Mouse (Mus musculus) left cerebral cortex, adult 11 months (tissue): ENCODE measurements around the gene Platr17.
"Not testable (repeated sequence)": the region's sequence is repeated elsewhere in the genome, so short reads cannot be mapped to it uniquely, and the experiment has no call there.

Experiments
- DNase-seq: peaks from one replicate; pipeline ENCODE4 v3.0.0; 2022; ENCODE audit warnings: low spot score

The Platr17 gene

GRCm38 (mm10) chr17:33943454-33943853, 38.5 kb downstream of the Platr17 start:
- DNase-seq: no peak

DNA sequence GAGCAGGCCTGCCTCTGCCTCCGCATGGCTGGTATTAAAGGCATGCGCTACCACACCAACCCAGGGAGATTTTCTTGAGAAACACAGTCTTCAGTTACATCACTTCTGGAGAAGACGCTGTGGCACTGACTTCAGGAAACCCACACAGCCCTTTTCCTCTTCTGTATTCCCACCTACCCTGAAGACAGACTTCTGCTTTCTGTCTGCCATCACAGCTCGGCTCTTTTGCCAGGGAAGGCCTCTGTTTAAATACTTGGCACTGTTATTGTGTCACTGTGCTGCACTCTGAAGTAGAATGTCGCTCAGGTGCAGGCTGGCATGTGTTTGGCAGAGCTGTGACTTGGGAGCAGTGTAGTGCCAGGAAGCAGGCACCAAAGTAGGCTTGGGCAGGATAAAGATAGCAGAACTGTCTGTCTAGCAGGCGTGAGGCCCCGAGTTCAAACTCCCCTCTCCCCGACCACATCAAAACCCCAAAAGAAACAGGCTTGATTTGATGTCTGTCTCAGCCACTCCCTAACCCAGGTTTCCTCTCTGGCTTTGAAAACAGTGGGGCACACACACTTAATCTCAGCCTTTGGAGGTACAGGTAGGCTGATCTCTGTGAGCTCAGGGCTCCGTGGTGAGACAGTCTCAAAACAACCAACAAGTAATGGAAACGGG, 42.6 kb downstream of the Platr17 start:
- DNase-seq: no peak

DNA sequence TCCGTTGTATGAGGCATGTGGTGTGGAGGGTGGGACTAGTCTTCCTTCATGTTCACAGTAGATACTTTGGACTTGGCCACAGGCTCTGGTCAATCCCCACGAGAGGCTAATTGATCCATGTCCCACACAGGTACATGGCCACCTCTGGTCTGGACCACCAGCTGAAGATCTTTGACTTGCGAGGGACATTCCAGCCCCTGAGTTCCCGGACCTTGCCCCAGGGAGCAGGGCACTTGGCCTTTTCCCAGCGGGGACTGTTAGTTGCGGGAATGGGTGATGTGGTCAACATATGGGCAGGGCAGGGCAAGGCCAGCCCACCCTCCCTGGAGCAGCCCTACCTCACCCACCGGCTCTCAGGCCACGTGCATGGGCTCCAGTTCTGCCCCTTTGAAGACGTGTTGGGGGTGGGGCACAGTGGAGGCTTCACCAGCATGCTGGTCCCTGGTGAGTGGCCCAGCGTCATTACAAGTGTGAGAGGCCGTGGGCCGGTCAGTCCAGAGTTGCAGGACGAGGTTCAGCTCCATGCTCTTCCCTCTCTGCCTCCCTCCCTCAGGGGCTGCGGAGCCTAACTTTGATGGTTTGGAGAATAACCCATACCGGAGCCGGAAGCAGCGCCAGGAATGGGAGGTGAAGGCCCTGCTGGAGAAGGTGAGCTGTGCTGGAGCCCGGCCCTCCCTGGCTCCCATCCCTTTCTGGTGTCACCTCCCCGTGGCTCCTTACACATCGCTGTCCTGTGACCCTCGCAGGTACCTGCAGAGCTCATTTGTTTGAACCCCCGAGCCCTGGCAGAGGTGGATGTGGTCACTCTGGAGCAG, 43.4 kb downstream of the Platr17 start:
- DNase-seq: no peak

GRCm38 (mm10) chr17:33948905-33949537, 44.1 kb downstream of the Platr17 start:
- DNase-seq: no peak

- DNase-seq: no peak
Observed at GRCm38 (mm10) chr17:33950131-33950625, 45.2 kb downstream of the Platr17 start.

DNA sequence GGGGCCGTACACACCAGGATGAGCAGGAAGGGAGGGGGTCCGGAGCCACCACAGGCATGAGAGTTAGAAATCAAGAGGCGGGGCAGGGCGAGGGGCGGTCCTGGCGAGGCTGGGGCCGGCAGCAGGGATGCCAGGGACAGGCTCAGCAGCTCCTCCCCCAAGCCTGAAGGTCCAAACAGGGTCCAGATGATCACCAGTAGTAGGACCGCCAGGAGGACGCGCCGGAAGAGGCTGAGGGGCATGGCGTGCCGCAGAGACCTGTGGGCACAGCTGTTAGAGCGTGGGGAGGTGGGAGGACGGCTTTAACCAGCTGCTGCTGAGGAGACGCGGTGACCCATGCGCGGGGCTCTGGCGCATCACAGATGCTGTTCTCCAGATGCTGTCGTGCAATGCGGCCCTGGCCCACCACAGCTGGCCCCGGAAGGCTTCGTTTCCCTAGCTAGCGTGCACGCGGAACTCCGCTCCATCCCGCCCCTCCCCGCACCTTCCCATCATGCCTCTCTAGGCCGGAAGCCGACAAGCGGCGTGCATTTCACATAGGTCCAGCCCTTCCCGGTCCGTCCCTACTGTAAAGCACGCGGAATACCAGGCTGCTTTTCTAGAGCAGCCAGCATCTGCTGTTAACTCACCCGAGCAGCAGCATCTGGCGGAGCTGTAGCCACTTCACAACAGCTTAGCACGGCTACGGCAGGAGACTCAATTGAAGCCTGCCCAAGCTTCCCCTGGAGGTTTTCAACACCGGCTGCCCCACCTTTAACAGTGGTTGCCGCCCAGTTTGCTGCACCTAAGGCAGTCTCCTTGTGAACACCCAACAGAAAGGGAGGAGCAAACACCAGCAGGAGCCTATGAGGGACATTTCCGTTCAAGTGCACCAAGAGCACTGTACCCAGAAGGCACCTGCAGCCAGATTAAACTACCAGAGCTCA, 46.3 kb downstream of the Platr17 start, which contains the start of gene B3galt4:
Gene B3galt4 (minus strand): TSS at position 468 of the 926 bp plus-strand sequence.
- DNase-seq: no peak

- not testable (repeated sequence) for DNase-seq
Observed at GRCm38 (mm10) chr17:33952015-33952414, 47.1 kb downstream of the Platr17 start.

- DNase-seq: no peak
Observed at GRCm38 (mm10) chr17:33952879-33953278, 47.9 kb downstream of the Platr17 start.

- DNase-seq: no peak
Observed at GRCm38 (mm10) chr17:33953310-33953709, 48.4 kb downstream of the Platr17 start.

- DNase-seq: no peak
Observed at GRCm38 (mm10) chr17:33953961-33954565, 49.1 kb downstream of the Platr17 start.

DNA sequence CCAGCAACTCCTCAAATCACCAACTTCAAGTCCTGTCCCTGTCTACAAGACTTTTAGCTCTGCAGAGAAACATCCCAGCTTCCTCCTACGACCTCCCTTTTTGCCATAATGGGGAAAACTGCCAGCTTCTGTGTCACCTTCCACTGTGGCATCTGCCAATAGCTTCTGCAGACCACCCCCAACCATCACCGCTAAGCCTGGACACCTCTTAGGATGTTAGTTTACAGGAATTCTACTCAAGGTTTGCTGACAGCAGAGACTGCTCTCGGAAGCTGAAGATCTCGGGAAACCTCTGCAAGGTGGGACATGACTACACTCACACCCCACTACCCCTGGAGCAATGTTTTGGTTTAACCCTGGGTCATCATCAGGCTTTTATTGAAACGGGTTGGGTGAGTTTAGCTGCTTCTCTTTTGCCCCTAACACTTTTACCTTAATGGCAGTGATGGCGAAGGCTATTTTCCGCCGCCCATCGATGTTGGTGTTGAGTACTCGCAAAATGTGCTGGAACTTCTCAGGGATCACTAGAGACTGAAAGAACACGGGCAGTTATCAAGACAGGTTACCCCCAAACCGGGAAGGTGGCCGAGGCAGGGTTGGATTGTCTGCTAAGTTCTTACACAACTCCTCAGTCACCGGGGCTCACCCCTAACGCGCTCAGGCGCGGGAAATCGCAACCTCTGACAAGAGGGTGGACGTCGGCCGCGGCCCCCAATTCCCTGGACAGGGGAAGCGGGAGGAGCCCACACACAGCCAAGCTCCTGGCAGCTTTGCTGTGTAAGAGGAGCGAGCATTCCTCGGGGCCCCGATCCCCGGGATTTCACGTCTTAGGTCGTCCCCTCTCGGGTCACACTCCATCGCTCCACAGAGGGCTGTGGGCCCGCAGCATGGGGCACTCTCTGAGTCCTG, 50.0 kb downstream of the Platr17 start:
- no peak for DNase-seq

DNA sequence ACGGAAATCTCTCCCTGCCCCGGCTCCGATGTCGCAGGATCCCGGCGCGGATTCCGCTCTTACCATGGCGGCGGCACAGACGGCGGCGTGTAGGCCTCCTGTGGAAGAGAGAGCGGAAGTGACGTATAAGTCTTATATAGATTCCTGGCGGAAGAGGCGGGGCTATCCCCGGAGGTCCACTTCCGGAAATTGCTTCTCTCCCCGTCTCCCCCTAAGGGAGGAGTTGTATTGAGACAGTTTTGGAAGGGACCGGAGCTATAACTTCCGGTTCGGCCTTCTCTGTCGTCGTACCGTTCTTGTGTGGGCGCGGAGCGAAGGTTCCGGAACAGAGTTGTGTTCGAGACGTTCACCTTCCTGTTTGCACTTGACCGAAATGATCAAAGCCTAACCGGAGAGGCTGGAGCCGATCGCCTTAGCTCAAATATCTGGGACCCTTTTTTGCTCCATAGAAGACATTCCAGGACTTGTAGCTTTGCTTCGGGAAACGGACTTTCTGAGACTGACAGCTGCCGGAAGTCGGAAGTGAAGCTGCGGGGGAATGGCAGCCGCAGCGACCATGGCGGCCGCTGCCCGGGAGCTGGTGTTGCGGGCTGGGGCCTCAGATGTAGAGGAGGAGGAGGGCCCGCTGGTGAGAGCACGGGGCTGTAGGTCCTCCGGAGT, 50.8 kb downstream of the Platr17 start, which contains the start of the genes Vps52 and Rps18:
Gene Vps52 (plus strand): TSS at position 258 of the 660 bp plus-strand sequence.
Gene Rps18 (minus strand): TSS at position 447 of the 660 bp plus-strand sequence.
- DNase-seq: peak; percentile 98
